In the genomic region with DNA sequence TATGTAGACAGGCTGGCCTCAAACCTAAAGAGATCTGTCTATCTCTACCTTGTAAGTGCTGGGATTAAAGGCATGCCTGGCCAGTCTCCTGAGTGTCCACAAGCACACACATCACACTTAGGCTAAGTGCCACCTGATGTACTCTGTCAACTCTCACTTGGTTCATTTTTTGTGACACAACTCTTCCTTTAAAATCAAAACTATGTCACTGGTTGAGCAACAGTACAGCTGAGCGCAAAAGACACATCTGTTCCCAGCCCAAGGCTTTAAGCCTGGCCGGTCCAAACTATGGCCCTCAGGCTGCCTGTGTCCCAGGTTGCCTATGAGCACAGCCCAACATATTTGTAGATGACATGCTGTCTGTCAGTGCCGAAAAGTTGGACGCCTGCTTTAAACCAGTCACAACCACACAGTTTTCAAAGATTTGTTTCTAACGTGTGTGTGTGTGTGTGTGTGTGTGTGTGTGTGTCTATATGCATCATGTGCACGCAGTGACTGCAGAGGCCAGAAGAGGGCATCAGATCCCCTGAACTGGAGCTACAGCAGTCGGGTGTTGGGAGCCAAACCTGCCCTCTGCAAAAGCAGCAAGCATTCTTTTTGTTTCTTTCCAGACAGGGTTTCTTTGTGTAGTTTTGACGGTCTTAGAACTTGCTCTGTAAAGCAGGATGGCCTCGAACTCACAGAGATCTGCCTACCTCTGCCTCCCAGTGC, we compare ENCODE assay signal across 13 mouse cellular contexts. TPM values are rescaled to one million over a fixed set of nuclear protein-coding genes. Genes with fewer than 3 reads are reported as not detected.
A peak's percentile ranks its signal among the peaks of the same experiment; 100 is the strongest.
DNase-seq lines count a peak whose midpoint lies in the region; ATAC-seq and TF ChIP-seq lines count a peak whose summit lies in the region.
"Had no signal": no experiment of that assay in that cellular context is flagged by ENCODE, and none has a peak within 500 bp of the region (broad histone marks: within the 10 kb centered on the region; RNA-seq: fewer than 3 reads in every experiment).

No protein-coding gene starts in this region.

- H3K27me3 ChIP-seq in kidney, postnatal 0 days (ENCODE audit: insufficient read depth, low read length) = no peaks in the 10 kb centered on the region
- H3K27me3 ChIP-seq in ES-Bruce4 (ENCODE audit: control insufficient read depth, insufficient read depth, low read length, poor library complexity, severe bottlenecking) = no peaks in the 10 kb centered on the region
- no peaks in the 10 kb centered on the region for H3K27me3 ChIP-seq in lung, embryonic 16.5 days (ENCODE audit: control insufficient read depth, insufficient read depth, low read depth, low read length)
- H3K27me3 ChIP-seq: embryonic facial prominence, embryonic 12.5 days; forebrain, embryonic 15.5 days had no signal

- no peak for ATAC-seq in kidney, postnatal 0 days (replicated peaks; ENCODE audit: low FRiP score, low read depth)
- peak; percentile 78 for ATAC-seq in lung, embryonic 16.5 days (ENCODE audit: low read depth)
- ATAC-seq: activated CD4-positive, CD25-positive, alpha-beta regulatory T cell, adult 4 months; forebrain, embryonic 15.5 days; midbrain, embryonic 16.5 days had no signal

- no peak overlapping the region for H3K4me2 ChIP-seq in kidney, postnatal 0 days (ENCODE audit: low read length)
- H3K4me2 ChIP-seq in lung, embryonic 16.5 days (ENCODE audit: low read depth, low read length) = no peak overlapping the region
- H3K4me2 ChIP-seq: embryonic facial prominence, embryonic 12.5 days; forebrain, embryonic 15.5 days had no signal

- no peaks in the 10 kb centered on the region for H3K9me3 ChIP-seq in kidney, postnatal 0 days (replicated peaks; ENCODE audit: low read length)
- H3K9me3 ChIP-seq in ES-Bruce4 (replicated peaks; ENCODE audit: control insufficient read depth, insufficient read depth, low read length, poor library complexity, severe bottlenecking) = no peaks in the 10 kb centered on the region
- peaks cover 2% of the 10 kb centered on the region; the same call in 1 of the 2 replicates for H3K9me3 ChIP-seq in lung, embryonic 16.5 days (ENCODE audit: control insufficient read depth, low read length)
- H3K9me3 ChIP-seq: embryonic facial prominence, embryonic 12.5 days; forebrain, embryonic 15.5 days had no signal

- H3K27ac ChIP-seq in kidney, postnatal 0 days = peak overlapping the region; percentile 40; the same call in 1 of the 2 replicates
- H3K27ac ChIP-seq in ES-Bruce4 (ENCODE audit: insufficient read depth, low read length) = no peak overlapping the region
- peak overlapping the region; percentile 87 for H3K27ac ChIP-seq in lung, embryonic 16.5 days (ENCODE audit: low read length)
- H3K27ac ChIP-seq: embryonic facial prominence, embryonic 12.5 days; forebrain, embryonic 15.5 days had no signal

- peak; percentile 36 to 64 for DNase-seq in cerebellum, postnatal 14 days
- no peak for DNase-seq in cerebellum, postnatal 4 days (ENCODE audit: low spot score in 2 of 2)
- no peak for DNase-seq in kidney, postnatal 0 days (ENCODE audit: low spot score)
- no peak for DNase-seq in kidney, postnatal 4 days
- no peak for DNase-seq in gastrocnemius, postnatal 14 days
- no peak for DNase-seq in neural tube, embryonic 10.5 days (ENCODE audit: extremely low spot score, low spot score)
- DNase-seq: thymus, postnatal 25 days had no signal

- no peak for TF ChIP-seq POLR2A in ES-Bruce4 (IDR thresholded peaks at IDR 0.05; ENCODE audit: insufficient read depth, low read length)

- H3K4me3 ChIP-seq in kidney, postnatal 0 days (replicated peaks; ENCODE audit: low read depth, low read length) = no peak overlapping the region
- no peak overlapping the region for H3K4me3 ChIP-seq in ES-Bruce4 (ENCODE audit: low read depth, low read length)
- H3K4me3 ChIP-seq in lung, embryonic 16.5 days (ENCODE audit: low read length) = no peak overlapping the region
- H3K4me3 ChIP-seq: embryonic facial prominence, embryonic 12.5 days; forebrain, embryonic 15.5 days had no signal

- intact Hi-C loops in gastrocnemius, postnatal 14 days (cut with DNase I; ENCODE audit: low total_unique reads) = no loop called here

- H3K4me1 ChIP-seq in kidney, postnatal 0 days (replicated peaks; ENCODE audit: insufficient read depth, low read length) = peaks cover 8% of the 10 kb centered on the region; the same call in 1 of the 2 replicates
- H3K4me1 ChIP-seq in ES-Bruce4 (ENCODE audit: control insufficient read depth, insufficient read depth, low read length) = peaks cover 2% of the 10 kb centered on the region
- peaks cover 13% of the 10 kb centered on the region for H3K4me1 ChIP-seq in lung, embryonic 16.5 days (replicated peaks; ENCODE audit: control insufficient read depth, insufficient read depth, low read length)
- H3K4me1 ChIP-seq: embryonic facial prominence, embryonic 12.5 days; forebrain, embryonic 15.5 days had no signal

- 0 out of 2 replicates have a peak, but pooled peaks cover 3% of the 10 kb centered on the region for H3K36me3 ChIP-seq in kidney, postnatal 0 days (ENCODE audit: insufficient read depth, low read length)
- H3K36me3 ChIP-seq in ES-Bruce4 (ENCODE audit: control insufficient read depth, insufficient read depth, low read length, poor library complexity, severe bottlenecking) = no peaks in the 10 kb centered on the region
- H3K36me3 ChIP-seq in lung, embryonic 16.5 days (ENCODE audit: control insufficient read depth, insufficient read depth, low read length) = no peaks in the 10 kb centered on the region
- H3K36me3 ChIP-seq: forebrain, embryonic 15.5 days had no signal

- 95% methylated on average over 9 of the region's 9 CpGs for WGBS in kidney, postnatal 0 days
- 78% methylated on average over 9 of the region's 9 CpGs for WGBS in lung, embryonic 16.5 days

- H3K9ac ChIP-seq in kidney, postnatal 0 days (ENCODE audit: low read depth, low read length) = no peak overlapping the region
- no peak overlapping the region for H3K9ac ChIP-seq in ES-Bruce4 (ENCODE audit: low read depth, poor library complexity, severe bottlenecking)
- H3K9ac ChIP-seq in lung, embryonic 16.5 days (ENCODE audit: low read length) = no peak overlapping the region
- H3K9ac ChIP-seq: embryonic facial prominence, embryonic 12.5 days; forebrain, embryonic 15.5 days had no signal

- TF ChIP-seq EP300 in ES-Bruce4 (IDR thresholded peaks at IDR 0.05; ENCODE audit: insufficient read depth, low read depth, low read length) = no peak

- peak; percentile 44 for TF ChIP-seq CTCF in kidney, postnatal 0 days (IDR thresholded peaks at IDR 0.05; ENCODE audit: low read depth)
- TF ChIP-seq CTCF in ES-Bruce4 (IDR thresholded peaks at IDR 0.05; ENCODE audit: low read depth, low read length) = peak; percentile 16

RNA-seq across cellular contexts. Expression of a gene that starts 40.9 kb away (rescaled TPM):
- 45.2 and 46.8 TPM in 2 replicates for polyA plus RNA-seq in kidney, postnatal 0 days (2015; fragmentation: Nextera tagmentation; extraction: Ambion mirVana)
- 8.6 TPM in 2 replicates for polyA plus RNA-seq in ES-Bruce4 (2011; ENCODE audit: insufficient read depth, insufficient read length, low read depth, missing spikeins)
- polyA plus RNA-seq in lung, embryonic 16.5 days (2015; fragmentation: Nextera tagmentation; extraction: Ambion mirVana) = 26.1 and 27.3 TPM in 2 replicates
- 10 to 100 TPM; 50.8 to 56.6 TPM for total RNA-seq in gastrocnemius, postnatal 14 days (2021)

RNA-seq across cellular contexts. Expression of a gene that starts 58.5 kb away (rescaled TPM):
- 38.8 and 40.3 TPM in 2 replicates for polyA plus RNA-seq in kidney, postnatal 0 days (2015; fragmentation: Nextera tagmentation; extraction: Ambion mirVana)
- 22.8 and 23.2 TPM in 2 replicates for polyA plus RNA-seq in ES-Bruce4 (2011; ENCODE audit: insufficient read depth, insufficient read length, low read depth, missing spikeins)
- polyA plus RNA-seq in lung, embryonic 16.5 days (2015; fragmentation: Nextera tagmentation; extraction: Ambion mirVana) = 32.8 and 34.9 TPM in 2 replicates
- 10 to 100 TPM; 24.6 to 25.6 TPM for total RNA-seq in gastrocnemius, postnatal 14 days (2021)

Comparison
In these comparisons a context has a peak if more than half of its experiments do, and no peak if none do; other contexts are left out.
1. DNase-seq: peak in cerebellum, postnatal 14 days (2 of 2); none in cerebellum, postnatal 4 days (0 of 2), kidney, postnatal 0 days (single experiment), kidney, postnatal 4 days (0 of 2), gastrocnemius, postnatal 14 days (single experiment) and neural tube, embryonic 10.5 days (single experiment).